Mouse (Mus musculus) olfactory bulb, adult 2 months (tissue): ENCODE measurements around the gene Thrb.

ENCODE experiments used
- CTCF ChIP-seq: fragments of 200-500 bp; IDR thresholded peaks from 2 replicates; pipeline ENCODE4 v1.5.1; 2012; ENCODE audit warnings: low read depth, mild to moderate bottlenecking, low read length, moderate library complexity; ENCODE audit not compliant: insufficient read depth
- POLR2A ChIP-seq: fragments of 200-500 bp; IDR thresholded peaks from 2 replicates; pipeline ENCODE4 v1.6.1; 2012; ENCODE audit warnings: mild to moderate bottlenecking, low read depth, low read length, moderate library complexity; ENCODE audit not compliant: insufficient read depth

DNA sequence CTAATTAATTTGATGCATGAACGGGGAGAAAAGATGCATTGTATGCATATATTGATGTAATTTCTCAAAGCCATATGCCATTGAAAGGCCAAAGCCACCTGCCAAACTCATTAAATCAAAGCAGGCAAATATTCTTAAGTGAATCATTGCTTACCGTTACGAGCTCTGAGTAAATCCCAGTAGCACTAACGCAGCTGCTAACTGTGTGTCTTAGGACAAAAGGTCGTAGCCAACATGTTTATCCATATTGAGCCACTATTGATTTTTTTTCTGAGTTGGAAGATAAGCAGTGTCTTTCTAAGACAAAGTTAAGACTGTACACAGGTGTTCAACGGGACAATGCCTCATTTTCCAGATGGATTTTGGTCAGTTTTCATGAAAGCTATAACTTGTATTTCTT lies 323.8 kb downstream of the Thrb start:
- TF ChIP-seq POLR2A, result no peak
- TF ChIP-seq CTCF, result no peak
